Mouse (Mus musculus) lung, adult 2 months (tissue): Measurements from ENCODE around the gene Fut2.

Source experiments
- CTCF ChIP-seq: fragments of 200-500 bp; IDR thresholded peaks from 2 replicates; pipeline ENCODE4 v1.5.1; 2011; ENCODE audit warnings: mild to moderate bottlenecking, low read length, control low read depth; ENCODE audit not compliant: insufficient read depth
- POLR2A ChIP-seq: fragments of 200-500 bp; IDR thresholded peaks from 2 replicates; pipeline ENCODE4 v1.6.1; 2011; ENCODE audit warnings: low read depth, mild to moderate bottlenecking, control low read depth, low read length, borderline replicate concordance; ENCODE audit errors: extremely low read depth

DNA sequence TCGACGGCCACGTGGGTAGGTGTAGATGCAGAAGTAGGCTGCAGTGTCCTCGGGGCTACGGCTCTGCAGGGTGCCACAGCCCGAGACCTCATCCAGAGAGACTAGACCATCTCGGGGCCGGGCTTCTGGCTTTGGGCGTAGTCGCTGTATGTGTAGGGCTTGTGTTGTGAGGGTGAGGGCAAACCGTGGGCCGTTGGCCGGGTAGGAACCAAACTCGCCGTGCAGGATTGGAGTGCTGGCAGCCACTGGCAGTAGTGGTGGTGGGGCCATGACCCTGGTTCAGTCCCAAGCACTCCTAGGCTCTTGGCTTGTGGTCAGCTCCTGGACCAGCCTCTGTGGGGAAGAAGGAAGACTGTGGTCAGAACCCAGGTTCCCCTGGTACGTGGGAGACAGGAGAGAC lies 47.2 kb upstream of the Fut2 start:
- TF ChIP-seq CTCF (no peak), POLR2A (peak; percentile 34; the same call in 1 of the 2 replicates)
